ENCODE assay signal across 9 mouse cellular contexts in the genomic region with DNA sequence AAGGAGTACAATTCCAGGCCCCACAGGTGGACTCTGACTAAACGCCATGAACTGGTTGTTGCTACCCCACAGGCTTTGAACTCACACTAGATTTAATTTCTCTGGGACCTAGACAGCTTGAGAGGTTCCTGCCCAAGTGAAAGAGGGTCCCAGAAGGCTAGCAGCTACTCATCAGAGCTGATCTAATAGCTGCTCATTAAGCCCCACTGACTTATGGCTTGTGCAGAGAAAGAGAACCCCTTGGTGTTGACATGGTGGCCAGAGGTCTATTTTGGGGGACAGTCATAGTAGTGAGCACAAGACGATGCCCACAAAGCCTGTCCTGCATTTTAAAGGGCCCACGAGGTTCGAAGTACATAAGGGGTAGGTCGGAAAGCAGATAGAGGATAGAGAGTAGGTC. TPM values are rescaled to one million over a fixed set of nuclear protein-coding genes. Genes with fewer than 3 reads are reported as not detected.
DNase-seq lines count a peak whose midpoint lies in the region; ATAC-seq and TF ChIP-seq lines count a peak whose summit lies in the region.
"Had no signal": no experiment of that assay in that cellular context is flagged by ENCODE, and none has a peak within 500 bp of the region (broad histone marks: within the 10 kb centered on the region; RNA-seq: fewer than 3 reads in every experiment).

No protein-coding gene starts in this region.

- H3K27ac ChIP-seq in neural tube, embryonic 11.5 days (ENCODE audit: low read depth, low read length): no peak overlapping the region
- no peak overlapping the region for H3K27ac ChIP-seq in limb, embryonic 14.5 days (replicated peaks; ENCODE audit: low read depth, low read length)
- 0 out of 2 replicates have a peak overlapping the region, but pooled peaks have one; percentile 1 for H3K27ac ChIP-seq in stomach, embryonic 15.5 days

- H3K9ac ChIP-seq in neural tube, embryonic 11.5 days (ENCODE audit: low read length): peak overlapping the region; percentile 95
- peak overlapping the region; percentile 96 for H3K9ac ChIP-seq in limb, embryonic 14.5 days (ENCODE audit: low read depth, low read length, severe bottlenecking)
- peak overlapping the region; percentile 73 for H3K9ac ChIP-seq in stomach, embryonic 15.5 days

- H3K4me1 ChIP-seq in neural tube, embryonic 11.5 days (ENCODE audit: control insufficient read depth, insufficient read depth, low read length): peaks cover 24% of the 10 kb centered on the region
- H3K4me1 ChIP-seq in limb, embryonic 14.5 days (ENCODE audit: control insufficient read depth, insufficient read depth, low read length): peaks cover 41% of the 10 kb centered on the region
- H3K4me1 ChIP-seq in stomach, embryonic 15.5 days: peaks cover 42% of the 10 kb centered on the region

- peak overlapping the region; percentile 75 for H3K4me2 ChIP-seq in neural tube, embryonic 11.5 days (ENCODE audit: low read depth)
- peak overlapping the region; percentile 91 for H3K4me2 ChIP-seq in limb, embryonic 14.5 days (replicated peaks; ENCODE audit: low read depth, low read length, severe bottlenecking)
- peak overlapping the region; percentile 86 for H3K4me2 ChIP-seq in stomach, embryonic 15.5 days

- H3K9me3 ChIP-seq in neural tube, embryonic 11.5 days (ENCODE audit: control insufficient read depth, low read length): no peaks in the 10 kb centered on the region
- no peaks in the 10 kb centered on the region for H3K9me3 ChIP-seq in limb, embryonic 14.5 days (ENCODE audit: control insufficient read depth, low read length)
- no peaks in the 10 kb centered on the region for H3K9me3 ChIP-seq in stomach, embryonic 15.5 days

- ATAC-seq in neural tube, embryonic 11.5 days (ENCODE audit: insufficient read depth, low FRiP score, low TSS enrichment): no peak
- ATAC-seq in limb, embryonic 14.5 days (ENCODE audit: low FRiP score, low read depth): no peak
- no peak for ATAC-seq in stomach, embryonic 15.5 days (ENCODE audit: insufficient read depth, low FRiP score, low read depth)

- DNase-seq in adrenal gland, adult 2 months: peak; percentile 27
- DNase-seq in adrenal gland, adult (ENCODE audit: inconsistent age in 2 of 2, low spot score in 1 of 2): no peak
- DNase-seq in neural tube, embryonic 11.5 days (ENCODE audit: low spot score): no peak
- DNase-seq in neural tube, embryonic 10.5 days (ENCODE audit: extremely low spot score, low spot score): no peak
- no peak for DNase-seq in limb, embryonic 14.5 days (ENCODE audit: low spot score)
- DNase-seq in left cerebral cortex, adult 8-10 months (ENCODE audit: low spot score in 2 of 2): no peak
- no peak for DNase-seq in adrenal gland, postnatal 36 days
- DNase-seq: thymus, postnatal 25 days had no signal

- TF ChIP-seq POLR2A in limb, embryonic 14.5 days (IDR thresholded peaks at IDR 0.05; ENCODE audit: borderline replicate concordance, extremely low read depth, insufficient read depth, insufficient read length): no peak

- H3K4me3 ChIP-seq in neural tube, embryonic 11.5 days (ENCODE audit: low read depth, low read length): peak overlapping the region; percentile 82
- H3K4me3 ChIP-seq in limb, embryonic 14.5 days (replicated peaks; ENCODE audit: low read length): peak overlapping the region; percentile 59
- peak overlapping the region; percentile 94 for H3K4me3 ChIP-seq in stomach, embryonic 15.5 days (replicated peaks)

- whole genome bisulfite sequencing in neural tube, embryonic 11.5 days: 13% methylated on average over 5 of the region's 5 CpGs
- WGBS in limb, embryonic 14.5 days: 4% methylated on average over 5 of the region's 5 CpGs
- WGBS in stomach, embryonic 15.5 days: 8% methylated on average over 5 of the region's 5 CpGs

- H3K27me3 ChIP-seq in neural tube, embryonic 11.5 days (ENCODE audit: control insufficient read depth, insufficient read depth, low read length): peaks cover 12% of the 10 kb centered on the region; the same call in 1 of the 2 replicates
- H3K27me3 ChIP-seq in limb, embryonic 14.5 days (ENCODE audit: control insufficient read depth, insufficient read depth, low read length): no peaks in the 10 kb centered on the region
- H3K27me3 ChIP-seq in stomach, embryonic 15.5 days (replicated peaks): no peaks in the 10 kb centered on the region

- peaks cover 20% of the 10 kb centered on the region for H3K36me3 ChIP-seq in neural tube, embryonic 11.5 days (ENCODE audit: control insufficient read depth, insufficient read depth, low read length)
- peaks cover 36% of the 10 kb centered on the region for H3K36me3 ChIP-seq in limb, embryonic 14.5 days (ENCODE audit: control insufficient read depth, insufficient read depth, low read length)
- peaks cover 24% of the 10 kb centered on the region for H3K36me3 ChIP-seq in stomach, embryonic 15.5 days

RNA-seq across cellular contexts. Expression of gene Polr2l, which starts 0.8 kb away (rescaled TPM):
- 100 to 1,000 TPM in 1 of 2 experiments, 10 to 100 TPM in 1; 84.4 to 140 TPM for total RNA-seq in adrenal gland, adult 2 months (2021)
- polyA plus RNA-seq in adrenal gland, adult 2 months (2012; rRNA removed): 68.5 and 71.0 TPM in 2 replicates
- polyA plus RNA-seq in neural tube, embryonic 11.5 days (2014; fragmentation: Nextera tagmentation; extraction: Ambion mirVana): 76.9 and 79.2 TPM in 2 replicates
- polyA plus RNA-seq in limb, embryonic 14.5 days (2012; rRNA removed): 27.5 and 32.1 TPM in 2 replicates
- 59.4 and 61.0 TPM in 2 replicates for polyA plus RNA-seq in limb, embryonic 14.5 days (2014; fragmentation: Nextera tagmentation; extraction: Ambion mirVana)
- 67.3 and 71.6 TPM in 2 replicates for polyA plus RNA-seq in stomach, embryonic 15.5 days (2015; fragmentation: Nextera tagmentation; extraction: Ambion mirVana)
- total RNA-seq in left cerebral cortex, adult 8-10 months (2022): 10 to 100 TPM; 32.2 to 42.4 (median 33.2) TPM
- 100 to 1,000 TPM in 1 of 2 experiments, 10 to 100 TPM in 1; 99.8 to 134 TPM for total RNA-seq in adrenal gland, postnatal 36 days (2021)

RNA-seq across cellular contexts. Expression of gene Tspan4, which starts 0.9 kb away (rescaled TPM):
- total RNA-seq in adrenal gland, adult 2 months (2021): 100 to 1,000 TPM in 1 of 2 experiments, 10 to 100 TPM in 1; 47.8 to 125 TPM
- polyA plus RNA-seq in adrenal gland, adult 2 months (2012; rRNA removed): 227 and 256 TPM in 2 replicates
- 32.4 and 35.8 TPM in 2 replicates for polyA plus RNA-seq in neural tube, embryonic 11.5 days (2014; fragmentation: Nextera tagmentation; extraction: Ambion mirVana)
- polyA plus RNA-seq in limb, embryonic 14.5 days (2012; rRNA removed): 101 and 165 TPM in 2 replicates
- 77.9 and 79.4 TPM in 2 replicates for polyA plus RNA-seq in limb, embryonic 14.5 days (2014; fragmentation: Nextera tagmentation; extraction: Ambion mirVana)
- 69.8 and 72.8 TPM in 2 replicates for polyA plus RNA-seq in stomach, embryonic 15.5 days (2015; fragmentation: Nextera tagmentation; extraction: Ambion mirVana)
- 10 to 100 TPM; 17.6 to 28.0 (median 23.9) TPM for total RNA-seq in left cerebral cortex, adult 8-10 months (2022)
- total RNA-seq in adrenal gland, postnatal 36 days (2021): 10 to 100 TPM; 89.1 to 94.4 TPM

RNA-seq across cellular contexts. Expression of gene Cd151, which starts 7.0 kb away (rescaled TPM):
- 100 to 1,000 TPM; 325 to 452 TPM for total RNA-seq in adrenal gland, adult 2 months (2021)
- polyA plus RNA-seq in adrenal gland, adult 2 months (2012; rRNA removed): 899 and 918 TPM in 2 replicates
- 44.3 and 52.2 TPM in 2 replicates for polyA plus RNA-seq in neural tube, embryonic 11.5 days (2014; fragmentation: Nextera tagmentation; extraction: Ambion mirVana)
- polyA plus RNA-seq in limb, embryonic 14.5 days (2012; rRNA removed): 100 and 125 TPM in 2 replicates
- 44.2 and 44.4 TPM in 2 replicates for polyA plus RNA-seq in limb, embryonic 14.5 days (2014; fragmentation: Nextera tagmentation; extraction: Ambion mirVana)
- 25.6 and 26.6 TPM in 2 replicates for polyA plus RNA-seq in stomach, embryonic 15.5 days (2015; fragmentation: Nextera tagmentation; extraction: Ambion mirVana)
- 10 to 100 TPM; 30.2 to 35.5 (median 33.4) TPM for total RNA-seq in left cerebral cortex, adult 8-10 months (2022)
- 100 to 1,000 TPM; 331 to 418 TPM for total RNA-seq in adrenal gland, postnatal 36 days (2021)

RNA-seq across cellular contexts. Expression of gene Cracr2b, which starts 13.3 kb away (rescaled TPM):
- total RNA-seq in adrenal gland, adult 2 months (2021): 10 to 100 TPM; 10.3 to 12.4 TPM
- 42.0 and 54.5 TPM in 2 replicates for polyA plus RNA-seq in adrenal gland, adult 2 months (2012; rRNA removed)
- polyA plus RNA-seq in neural tube, embryonic 11.5 days (2014; fragmentation: Nextera tagmentation; extraction: Ambion mirVana): 2.8 and 6.4 TPM in 2 replicates
- polyA plus RNA-seq in limb, embryonic 14.5 days (2012; rRNA removed): 11.9 and 12.1 TPM in 2 replicates
- polyA plus RNA-seq in limb, embryonic 14.5 days (2014; fragmentation: Nextera tagmentation; extraction: Ambion mirVana): 8.3 and 8.8 TPM in 2 replicates
- 27.5 and 32.8 TPM in 2 replicates for polyA plus RNA-seq in stomach, embryonic 15.5 days (2015; fragmentation: Nextera tagmentation; extraction: Ambion mirVana)
- total RNA-seq in left cerebral cortex, adult 8-10 months (2022): 1 to 10 TPM; 3.9 to 5.4 (median 4.4) TPM
- total RNA-seq in adrenal gland, postnatal 36 days (2021): 10 to 100 TPM in 1 of 2 experiments, 1 to 10 TPM in 1; 9.5 to 13.1 TPM

RNA-seq across cellular contexts. Expression of gene Pnpla2, which starts 19.2 kb away (rescaled TPM):
- total RNA-seq in adrenal gland, adult 2 months (2021): 1,000 to 10,000 TPM in 1 of 2 experiments, 100 to 1,000 TPM in 1; 905 to 1,265 TPM
- polyA plus RNA-seq in adrenal gland, adult 2 months (2012; rRNA removed): 1,146 and 1,725 TPM in 2 replicates
- 14.8 and 17.6 TPM in 2 replicates for polyA plus RNA-seq in neural tube, embryonic 11.5 days (2014; fragmentation: Nextera tagmentation; extraction: Ambion mirVana)
- 14.8 and 16.4 TPM in 2 replicates for polyA plus RNA-seq in limb, embryonic 14.5 days (2012; rRNA removed)
- polyA plus RNA-seq in limb, embryonic 14.5 days (2014; fragmentation: Nextera tagmentation; extraction: Ambion mirVana): 14.5 and 14.8 TPM in 2 replicates
- 33.5 and 34.6 TPM in 2 replicates for polyA plus RNA-seq in stomach, embryonic 15.5 days (2015; fragmentation: Nextera tagmentation; extraction: Ambion mirVana)
- total RNA-seq in left cerebral cortex, adult 8-10 months (2022): 10 to 100 TPM; 21.2 to 32.6 (median 27.2) TPM
- total RNA-seq in adrenal gland, postnatal 36 days (2021): 100 to 1,000 TPM; 875 to 879 TPM
